Mouse (Mus musculus) cerebellum, adult 2 months (tissue): Measurements from ENCODE around the gene Gid8.

Experiments
- CTCF ChIP-seq: fragments of 200-500 bp; IDR thresholded peaks from 2 replicates; pipeline ENCODE4 v1.5.1; 2011; ENCODE audit warnings: low read depth, mild to moderate bottlenecking, control low read depth, low read length, moderate library complexity, borderline replicate concordance; ENCODE audit not compliant: insufficient read depth
- POLR2A ChIP-seq: fragments of 200-500 bp; IDR thresholded peaks from 2 replicates; pipeline ENCODE4 v1.6.1; 2011; ENCODE audit warnings: low read length, control low read depth, borderline replicate concordance; ENCODE audit not compliant: insufficient read depth

DNA sequence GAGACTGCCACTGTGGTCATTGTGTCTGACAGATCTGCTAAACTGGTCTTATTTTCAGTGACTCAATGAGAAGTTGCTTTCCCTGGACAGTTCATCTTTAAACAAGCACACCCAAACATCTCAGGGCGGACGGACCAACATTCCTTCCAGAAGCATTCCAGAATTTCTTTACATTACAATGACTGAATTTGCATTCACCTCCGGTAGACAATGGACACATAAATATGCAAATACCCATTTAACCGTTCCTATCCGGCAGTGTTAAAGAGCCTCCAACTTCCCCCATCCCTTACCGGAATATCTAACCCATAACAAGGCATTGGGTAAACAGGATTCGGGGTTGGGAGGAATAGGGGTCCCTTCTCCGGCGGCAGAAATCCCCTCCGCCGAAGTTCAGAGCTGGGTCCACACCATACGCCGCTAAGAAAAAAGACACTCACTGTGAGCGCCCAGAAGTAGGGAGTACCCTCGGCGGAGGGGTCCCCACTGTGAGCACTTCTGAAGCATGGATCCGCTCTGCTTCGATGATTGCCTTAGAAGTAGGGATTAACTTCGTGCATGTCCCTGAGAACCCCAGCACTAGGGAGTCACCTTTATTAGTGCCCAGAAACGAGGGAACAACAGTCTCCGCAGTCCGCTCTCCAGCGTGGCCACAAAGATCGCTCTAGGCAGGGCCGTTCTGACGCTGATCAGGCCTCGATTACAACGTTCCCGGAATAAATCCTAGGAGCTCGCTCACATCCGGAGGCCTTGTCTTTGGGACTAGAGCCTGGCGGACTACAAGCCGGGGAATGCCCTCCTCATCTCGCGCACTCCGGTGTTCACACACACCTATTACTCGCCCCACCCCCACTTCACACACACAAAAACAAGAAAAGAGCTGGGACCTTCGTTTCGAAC is 644 bp upstream of the Gid8 start:
- TF ChIP-seq POLR2A (no peak), CTCF (no peak)
